Mouse (Mus musculus) embryonic fibroblast, embryonic 13.5 days (primary cell): Measurements from ENCODE around the gene Col25a1. TPM values are rescaled to one million over a fixed set of nuclear protein-coding genes. Genes with fewer than 3 reads are reported as not detected.

Experiments used
- H3K27ac ChIP-seq: 2 replicates; pipeline ENCODE4 v1.5.1; 2012; ENCODE audit warnings: low read length, control low read depth, inconsistent platforms; ENCODE audit not compliant: insufficient read depth
- H3K4me1 ChIP-seq: 2 replicates; pipeline ENCODE4 v1.6.1; 2011; ENCODE audit warnings: low read length; ENCODE audit not compliant: control insufficient read depth, insufficient read depth
- H3K4me3 ChIP-seq: 2 replicates; pipeline ENCODE4 v1.5.1; 2011; ENCODE audit warnings: mild to moderate bottlenecking, control low read depth, low read length; ENCODE audit not compliant: insufficient read depth
- CTCF ChIP-seq: IDR thresholded peaks from 2 replicates; pipeline ENCODE4 v1.5.1; 2011; ENCODE audit warnings: mild to moderate bottlenecking, control low read depth, low read length, moderate library complexity, borderline replicate concordance; ENCODE audit not compliant: insufficient read depth
- POLR2A ChIP-seq: IDR thresholded peaks from 2 replicates; pipeline ENCODE4 v1.6.1; 2011; ENCODE audit warnings: low read depth, mild to moderate bottlenecking, control low read depth, low read length, moderate library complexity
- polyA plus RNA-seq: library from polyadenylated mRNA; stranded (reverse); fragments of >200 nt; gene quantifications from 2 replicates; pipeline ENCODE4 v1.2.4, GENCODE M21; 2011; ENCODE audit warnings: low read depth; ENCODE audit not compliant: missing spikeins, insufficient read length

The Col25a1 gene
- 0.62 and 5.0 TPM in 2 replicates for polyA plus RNA-seq

GRCm38 (mm10) chr3:130131201-130131600 is at the start of gene Col25a1:
Gene Col25a1 (plus strand): TSS chr3:130131501.
- H3K4me1 ChIP-seq, result no peaks in the 10 kb centered on the region
- TF ChIP-seq CTCF (no peak), POLR2A (no peak)
- no peak within 1 kb of the TSS for H3K4me3 ChIP-seq
- H3K27ac ChIP-seq, result no peak within 1 kb of the TSS

DNA sequence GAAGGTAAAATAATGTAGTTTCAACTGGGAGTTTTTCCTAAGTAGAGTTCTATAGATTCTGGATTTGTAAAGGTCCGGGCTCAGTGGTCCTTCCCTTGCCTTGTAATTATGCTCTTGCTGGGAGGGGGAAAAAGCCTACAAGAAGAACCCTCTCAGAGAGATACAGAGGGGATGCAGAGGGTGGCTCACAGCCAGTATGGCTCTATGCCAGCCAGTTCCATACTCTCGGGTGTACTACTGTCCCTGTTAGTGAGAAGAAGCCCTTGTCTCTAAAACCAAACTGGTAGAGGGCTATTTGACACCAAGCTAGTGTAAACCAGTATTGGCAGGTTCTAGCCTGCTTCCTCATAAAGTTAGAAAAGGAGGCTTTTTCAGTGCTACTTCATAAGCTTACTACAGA is 48.0 kb upstream of the Col25a1 start:
- H3K27ac ChIP-seq, result no peak overlapping the region
- H3K4me3 ChIP-seq, result no peak overlapping the region
- TF ChIP-seq POLR2A (no peak), CTCF (no peak)
- H3K4me1 ChIP-seq, result peaks cover 6% of the 10 kb centered on the region

GRCm38 (mm10) chr3:130086372-130087080 is 44.8 kb upstream of the Col25a1 start:
- H3K4me1 ChIP-seq, result peaks cover 6% of the 10 kb centered on the region
- 0 out of 2 replicates have a peak overlapping the region, but pooled peaks have one; percentile 0 for H3K27ac ChIP-seq
- H3K4me3 ChIP-seq, result no peak overlapping the region
- TF ChIP-seq CTCF (no peak), POLR2A (no peak)

DNA sequence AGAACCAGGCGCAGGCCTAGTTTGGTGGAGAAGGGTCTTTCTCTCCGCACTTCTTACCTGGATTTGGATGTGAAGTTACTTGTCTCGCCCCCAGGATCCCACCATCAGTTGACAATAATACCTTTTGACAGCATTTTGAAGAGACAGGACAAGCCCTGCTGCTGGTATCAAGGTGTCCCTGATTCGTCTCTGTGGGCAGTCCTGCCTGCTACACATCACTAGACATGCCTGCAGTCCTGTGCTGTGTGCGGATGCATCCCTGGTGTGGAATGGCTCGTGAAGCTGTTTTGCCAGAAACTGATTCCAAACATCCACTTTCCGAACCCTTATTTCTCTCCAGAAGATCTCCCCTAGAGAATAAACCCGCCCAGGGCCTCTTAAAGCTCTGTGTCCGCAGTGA is 43.8 kb upstream of the Col25a1 start:
- no peak for TF ChIP-seq POLR2A
- no peak for TF ChIP-seq CTCF
- Histone ChIP-seq H3K4me3 (no peak overlapping the region), H3K4me1 (peaks cover 6% of the 10 kb centered on the region), H3K27ac (no peak overlapping the region)

DNA sequence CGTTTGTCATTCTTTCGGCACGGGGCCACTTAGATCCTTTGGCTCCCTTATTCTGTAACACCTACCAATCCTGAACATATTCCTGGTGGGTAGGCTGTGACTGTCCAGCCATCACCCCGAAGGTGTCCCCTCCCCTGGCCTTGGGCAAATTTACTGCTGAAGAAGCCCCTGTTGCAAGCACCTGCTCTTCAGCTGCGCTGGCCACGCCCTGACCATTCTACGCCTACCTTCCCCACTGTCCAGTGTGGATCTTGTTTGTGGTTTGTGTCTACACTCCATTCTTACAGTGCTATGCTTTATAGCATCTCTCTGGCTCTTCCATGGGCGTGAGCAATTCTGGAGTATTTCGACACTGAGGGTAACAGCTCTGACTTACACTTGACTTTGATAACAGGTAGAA is 42.6 kb upstream of the Col25a1 start:
- Histone ChIP-seq H3K4me1 (peaks cover 6% of the 10 kb centered on the region), H3K27ac (no peak overlapping the region), H3K4me3 (no peak overlapping the region)
- TF ChIP-seq CTCF, result no peak
- TF ChIP-seq POLR2A, result no peak

DNA sequence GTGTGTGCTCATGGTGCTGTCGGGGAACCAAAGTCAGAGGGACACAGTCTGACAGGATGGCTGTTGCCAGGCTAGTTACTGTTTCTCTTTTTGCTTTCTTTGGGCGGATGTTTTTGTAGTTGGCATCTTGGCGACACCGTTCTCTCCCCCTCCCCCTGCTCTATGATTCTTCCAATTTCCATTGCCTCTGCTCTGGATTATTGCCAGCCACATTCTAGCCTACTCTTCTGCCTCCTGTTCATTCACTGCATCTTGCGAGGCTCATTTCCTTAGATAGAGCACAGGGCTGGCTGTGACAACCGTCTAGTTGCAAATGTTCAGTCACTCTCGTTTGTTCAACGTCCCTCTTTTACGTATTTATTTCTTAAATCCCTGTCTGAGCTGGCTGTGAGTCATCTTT is 40.8 kb upstream of the Col25a1 start:
- Histone ChIP-seq H3K4me3 (no peak overlapping the region), H3K27ac (no peak overlapping the region), H3K4me1 (peaks cover 6% of the 10 kb centered on the region)
- TF ChIP-seq POLR2A (no peak), CTCF (no peak)

DNA sequence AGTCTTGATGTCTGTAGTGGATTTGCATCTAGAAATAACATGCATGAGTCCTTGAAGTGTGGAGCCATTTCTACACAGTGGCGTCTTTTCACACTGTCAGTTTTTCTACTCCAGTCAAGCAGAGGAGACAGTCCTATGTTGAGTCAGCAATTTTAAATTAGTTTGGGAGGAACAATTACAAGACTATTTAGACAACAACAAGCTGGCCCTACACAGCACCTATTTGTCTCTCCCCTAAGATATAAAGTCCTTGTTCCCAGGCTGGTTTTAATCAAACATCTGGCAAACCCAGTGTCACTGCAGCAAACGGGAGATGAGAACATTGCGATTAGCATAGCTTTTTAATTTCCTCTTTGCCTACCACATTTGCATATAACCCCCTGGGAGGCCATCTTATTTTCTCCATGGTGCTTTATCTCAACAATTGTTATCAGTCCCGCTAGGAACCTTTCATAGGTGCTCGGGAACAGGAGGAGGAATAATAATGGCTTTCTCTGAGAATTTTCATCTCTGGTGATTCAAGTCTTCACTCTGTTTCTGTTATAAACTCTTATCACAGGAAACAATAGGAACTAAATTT is 37.1 kb upstream of the Col25a1 start:
- H3K4me3 ChIP-seq, result no peak overlapping the region
- no peaks in the 10 kb centered on the region for H3K4me1 ChIP-seq
- TF ChIP-seq CTCF, result no peak
- TF ChIP-seq POLR2A, result no peak
- H3K27ac ChIP-seq, result no peak overlapping the region

GRCm38 (mm10) chr3:130095160-130095781 is 36.0 kb upstream of the Col25a1 start:
- no peak for TF ChIP-seq CTCF
- no peak for TF ChIP-seq POLR2A
- Histone ChIP-seq H3K4me3 (no peak overlapping the region), H3K27ac (no peak overlapping the region), H3K4me1 (no peaks in the 10 kb centered on the region)

GRCm38 (mm10) chr3:130103486-130103885 is 27.8 kb upstream of the Col25a1 start:
- Histone ChIP-seq H3K27ac (no peak overlapping the region), H3K4me1 (no peaks in the 10 kb centered on the region), H3K4me3 (no peak overlapping the region)
- no peak for TF ChIP-seq POLR2A
- TF ChIP-seq CTCF, result 0 out of 2 replicates have a peak, but pooled peaks have one; percentile 5

GRCm38 (mm10) chr3:130104471-130104870 is 26.8 kb upstream of the Col25a1 start:
- Histone ChIP-seq H3K4me1 (no peaks in the 10 kb centered on the region), H3K27ac (no peak overlapping the region), H3K4me3 (no peak overlapping the region)
- TF ChIP-seq CTCF (no peak), POLR2A (no peak)
